Mouse (Mus musculus) limb, embryonic 10.5 days (tissue): ENCODE data around the gene Hist1h2ap. TPM values are rescaled to one million over a fixed set of nuclear protein-coding genes. Genes with fewer than 3 reads are reported as not detected.
"Not testable (repeated sequence)": the region's sequence is repeated elsewhere in the genome, so short reads cannot be mapped to it uniquely, and the experiment has no call there.

ENCODE experiments used
- DNase-seq: peaks from one replicate; pipeline ENCODE4 v3.0.0-alpha.2; 2017; ENCODE audit warnings: low spot score
- H3K27ac ChIP-seq: fragments of 300-500 bp; sonication (generic); 2 replicates; pipeline ENCODE4 v1.5.1; 2016; ENCODE audit warnings: mild to moderate bottlenecking
- H3K27me3 ChIP-seq: fragments of 300-500 bp; sonication (generic); 2 replicates; pipeline ENCODE4 v1.6.1; 2016; ENCODE audit warnings: low read depth, mild to moderate bottlenecking; ENCODE audit not compliant: poor library complexity, severe bottlenecking
- H3K36me3 ChIP-seq: fragments of 300-500 bp; sonication (generic); 2 replicates; pipeline ENCODE4 v1.6.1; 2016; ENCODE audit warnings: mild to moderate bottlenecking, moderate library complexity
- H3K4me1 ChIP-seq: fragments of 300-500 bp; sonication (generic); 2 replicates; pipeline ENCODE4 v1.6.1; 2016
- H3K4me3 ChIP-seq: fragments of 300-500 bp; sonication (generic); 2 replicates; pipeline ENCODE4 v1.5.1; 2016; ENCODE audit warnings: mild to moderate bottlenecking, moderate library complexity
- H3K9me3 ChIP-seq: fragments of 300-500 bp; sonication (generic); replicated peaks from 2 replicates; pipeline ENCODE4 v1.6.1; 2016; ENCODE audit warnings: mild to moderate bottlenecking
- WGBS: fragments of 180-500 bp; shearing (Covaris S2); methylation state at CpG from one replicate; pipeline ENCODE4 v1.1.7; 2016; 5-methylcytosine and 5-hydroxymethylcytosine counted together
- microRNA-seq: library from miRNA; unstranded; fragments of <30 nt; microRNA quantifications from one replicate; pipeline ENCODE4, GENCODE M21; 2017
- polyA plus RNA-seq: library from polyadenylated mRNA; unstranded; fragments of >200 nt; fragmentation: Nextera tagmentation; extraction: Ambion mirVana; gene quantifications from 2 replicates; pipeline ENCODE4 v1.2.1, GENCODE M21; 2016

Hist1h2ap gene
- polyA plus RNA-seq, 1 experiment from 2014 or later, result 6,450 TPM

DNA sequence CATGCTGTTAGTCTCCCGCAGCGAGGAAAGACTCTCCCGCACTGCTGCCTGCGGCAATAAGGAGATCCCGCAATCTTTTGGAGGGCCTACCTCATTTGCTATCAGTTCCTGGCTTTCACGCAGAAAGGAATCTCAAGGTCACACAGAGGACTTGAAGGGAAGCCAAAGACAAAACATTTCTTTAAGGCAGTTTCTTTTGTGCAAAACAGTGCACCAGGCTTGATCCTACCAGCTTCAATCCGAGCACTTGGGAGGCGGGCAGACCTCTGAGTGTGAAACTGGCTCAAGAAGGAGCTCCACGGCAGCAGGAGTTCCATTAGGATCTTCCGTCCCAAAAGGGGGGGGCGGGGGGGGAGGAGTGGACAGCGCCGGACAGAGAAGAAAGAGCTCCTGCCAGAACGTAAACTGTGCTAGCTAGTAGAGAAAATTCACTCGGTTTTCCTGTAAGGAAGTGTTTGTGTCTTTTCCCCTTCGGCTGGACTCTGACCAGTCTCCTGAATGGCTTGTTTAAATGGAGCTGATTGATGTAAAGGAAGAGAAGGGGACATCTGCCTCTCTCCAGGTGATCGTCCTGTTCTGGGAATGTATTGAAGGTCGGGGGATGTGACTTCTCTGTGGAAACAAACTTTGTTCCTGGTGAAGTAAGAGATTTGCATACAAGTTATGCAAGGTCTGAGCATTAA, 42.6 kb downstream of the Hist1h2ap start:
- Histone ChIP-seq H3K36me3 (no peaks in the 10 kb centered on the region), H3K9me3 (no peaks in the 10 kb centered on the region), H3K27ac (peak overlapping the region; percentile 84), H3K4me1 (peaks cover 26% of the 10 kb centered on the region), H3K27me3 (no peaks in the 10 kb centered on the region), H3K4me3 (peak overlapping the region; percentile 38)
- 9% methylated on average over 18 of the region's 18 CpGs for WGBS
- DNase-seq, result peak; percentile 46

DNA sequence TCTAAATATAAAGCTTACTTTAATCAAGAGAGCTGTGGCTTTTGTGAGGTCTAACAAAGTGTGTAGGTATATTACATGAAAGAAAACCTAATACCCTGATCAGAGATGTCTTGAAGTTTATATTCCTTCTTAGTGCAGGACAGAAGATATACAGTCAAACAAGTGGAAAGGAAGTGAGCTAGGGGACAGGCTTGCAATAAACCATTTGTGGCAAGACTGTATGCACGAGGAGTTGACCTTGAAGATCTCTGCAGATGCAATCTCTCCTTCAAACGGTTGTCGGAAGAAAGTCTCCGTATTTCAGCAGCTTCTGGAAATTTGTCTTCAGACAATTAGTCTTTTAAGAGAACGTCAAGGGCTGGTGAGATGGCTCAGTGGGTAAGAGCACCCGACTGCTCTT, 43.4 kb downstream of the Hist1h2ap start:
- Histone ChIP-seq H3K4me1 (peaks cover 26% of the 10 kb centered on the region), H3K27me3 (no peaks in the 10 kb centered on the region), H3K27ac (peak overlapping the region; percentile 93; the same call in 1 of the 2 replicates), H3K4me3 (no peak overlapping the region), H3K36me3 (no peaks in the 10 kb centered on the region), H3K9me3 (no peaks in the 10 kb centered on the region)
- peak; percentile 30 for DNase-seq
- WGBS, result 54% methylated on average over 6 of the region's 6 CpGs

DNA sequence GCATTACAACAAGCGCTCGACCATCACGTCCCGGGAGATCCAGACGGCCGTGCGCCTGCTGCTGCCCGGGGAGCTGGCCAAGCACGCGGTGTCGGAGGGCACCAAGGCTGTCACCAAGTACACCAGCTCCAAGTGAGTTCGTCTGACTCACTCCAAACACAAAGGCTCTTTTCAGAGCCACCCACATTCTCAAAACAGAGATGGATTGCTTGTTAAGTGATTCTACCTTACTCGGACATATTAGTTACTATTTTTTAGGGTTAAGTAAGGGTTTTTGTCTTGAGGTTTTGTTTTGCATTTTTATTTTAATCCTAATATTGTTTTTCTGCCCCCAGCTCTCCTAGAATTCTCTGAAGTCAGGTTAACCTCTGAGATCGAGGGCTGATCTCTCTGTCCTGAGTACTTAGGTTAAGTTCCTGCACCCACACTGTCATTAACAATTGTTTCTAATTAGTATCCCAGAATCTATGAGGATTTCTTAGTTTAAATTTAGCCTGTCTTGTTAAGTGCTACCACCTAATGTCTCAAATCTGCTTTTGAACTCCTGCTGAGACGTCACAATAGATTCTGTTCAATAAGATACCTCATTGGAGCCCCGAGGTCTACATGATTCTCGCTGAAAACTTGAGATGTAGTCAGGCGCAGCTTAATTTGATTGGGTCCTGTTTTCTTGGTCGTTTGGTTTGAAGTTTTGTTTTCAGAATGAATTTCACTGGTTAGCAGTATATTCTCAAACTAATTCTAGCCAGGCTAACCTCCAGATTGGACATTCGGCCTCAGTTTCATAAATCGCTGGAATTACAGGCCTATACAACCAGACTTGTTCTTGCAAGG, 45.3 kb downstream of the Hist1h2ap start:
- Histone ChIP-seq H3K4me3 (peak overlapping the region; percentile 49), H3K27ac (peak overlapping the region; percentile 93), H3K36me3 (no peaks in the 10 kb centered on the region), H3K4me1 (peaks cover 36% of the 10 kb centered on the region), H3K9me3 (no peaks in the 10 kb centered on the region), H3K27me3 (no peaks in the 10 kb centered on the region)
- WGBS, result 17% methylated on average over 16 of the region's 21 CpGs
- DNase-seq, result peak; percentile 34

DNA sequence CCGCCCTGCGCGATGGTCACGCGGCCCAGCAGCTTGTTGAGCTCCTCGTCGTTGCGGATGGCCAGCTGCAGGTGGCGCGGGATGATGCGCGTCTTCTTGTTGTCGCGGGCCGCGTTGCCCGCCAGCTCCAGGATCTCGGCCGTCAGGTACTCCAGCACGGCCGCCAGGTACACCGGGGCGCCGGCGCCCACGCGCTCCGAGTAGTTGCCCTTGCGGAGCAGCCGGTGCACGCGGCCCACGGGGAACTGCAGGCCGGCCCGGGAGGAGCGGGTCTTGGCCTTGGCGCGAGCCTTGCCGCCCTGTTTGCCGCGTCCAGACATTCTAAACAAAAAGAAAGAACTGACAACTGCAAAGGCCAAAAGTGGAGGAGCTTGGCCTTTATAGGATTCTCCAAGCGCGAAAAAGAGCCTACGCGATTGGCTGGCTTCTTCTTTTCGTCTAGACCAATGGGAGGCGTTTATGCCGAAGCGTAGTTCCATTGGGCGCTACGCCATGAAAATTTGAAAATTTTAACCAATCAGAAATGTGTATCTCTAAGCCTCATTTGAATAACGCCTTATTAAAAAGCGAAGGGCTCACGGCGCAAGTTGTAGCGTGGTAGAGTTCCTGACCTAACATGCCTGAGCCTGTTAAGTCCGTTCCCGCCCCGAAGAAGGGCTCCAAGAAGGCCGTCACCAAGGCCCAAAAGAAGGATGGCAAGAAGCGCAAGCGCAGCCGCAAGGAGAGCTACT, 46.2 kb downstream of the Hist1h2ap start, which contains the start of the genes Hist1h2an and Hist1h2bp:
Hist1h2an (minus strand) TSS at position 320 of the 731 bp plus-strand sequence.
Hist1h2bp (plus strand) TSS at position 563 of the 731 bp plus-strand sequence.
- peak; percentile 85 for DNase-seq
- under 1% methylated on average over 38 of the region's 63 CpGs for WGBS

DNA sequence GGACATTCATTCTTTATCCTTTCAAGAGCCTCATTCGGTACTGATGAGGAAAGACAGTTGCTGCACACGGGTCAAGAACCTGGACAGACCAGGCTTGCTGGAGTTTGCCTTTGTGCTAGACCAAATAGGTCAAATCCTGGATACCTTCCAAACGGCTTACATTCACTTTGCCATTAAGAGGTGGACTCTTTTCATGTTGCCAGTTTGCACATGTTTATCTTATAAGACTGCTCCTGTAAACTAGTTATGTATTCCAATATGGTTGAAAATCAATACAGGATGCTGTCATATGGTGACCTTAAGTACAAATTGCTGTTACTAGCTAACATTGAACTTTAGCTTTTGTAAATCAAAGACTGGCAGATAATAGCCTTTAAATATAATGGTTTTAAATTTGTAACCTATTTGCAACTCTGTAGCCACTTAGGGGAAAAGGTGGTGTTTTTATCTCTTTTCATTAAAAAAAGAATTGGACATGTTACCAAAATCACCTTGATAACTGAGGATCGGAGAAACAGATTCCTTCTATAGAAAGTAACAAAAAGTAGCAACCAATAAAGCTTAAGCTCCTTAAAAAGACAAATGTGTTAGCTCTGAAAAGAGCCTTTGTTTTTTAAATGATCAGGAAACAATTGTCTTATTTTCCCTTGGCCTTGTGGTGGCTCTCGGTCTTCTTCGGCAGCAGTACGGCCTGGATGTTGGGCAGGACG, 47.0 kb downstream of the Hist1h2ap start:
- no peaks in the 10 kb centered on the region for H3K36me3 ChIP-seq
- peak; percentile 53 for DNase-seq
- no peaks in the 10 kb centered on the region for H3K9me3 ChIP-seq
- no peaks in the 10 kb centered on the region for H3K27me3 ChIP-seq
- peaks cover 36% of the 10 kb centered on the region for H3K4me1 ChIP-seq
- H3K27ac ChIP-seq, result peak overlapping the region; percentile 93
- WGBS, result 5% methylated on average over 8 of the region's 8 CpGs
- peak overlapping the region; percentile 49 for H3K4me3 ChIP-seq

More for the DNA sequence above, 46.2 kb downstream of the Hist1h2ap start, which contains the start of the genes Hist1h2an and Hist1h2bp:
- H3K36me3 ChIP-seq, H3K9me3 ChIP-seq, H3K27me3 ChIP-seq: not testable (repeated sequence)
- Histone ChIP-seq H3K4me1 (peaks cover 36% of the 10 kb centered on the region), H3K4me3 (peak within 1 kb of the TSS; percentile 49), H3K27ac (peak within 1 kb of the TSS; percentile 93)

DNA sequence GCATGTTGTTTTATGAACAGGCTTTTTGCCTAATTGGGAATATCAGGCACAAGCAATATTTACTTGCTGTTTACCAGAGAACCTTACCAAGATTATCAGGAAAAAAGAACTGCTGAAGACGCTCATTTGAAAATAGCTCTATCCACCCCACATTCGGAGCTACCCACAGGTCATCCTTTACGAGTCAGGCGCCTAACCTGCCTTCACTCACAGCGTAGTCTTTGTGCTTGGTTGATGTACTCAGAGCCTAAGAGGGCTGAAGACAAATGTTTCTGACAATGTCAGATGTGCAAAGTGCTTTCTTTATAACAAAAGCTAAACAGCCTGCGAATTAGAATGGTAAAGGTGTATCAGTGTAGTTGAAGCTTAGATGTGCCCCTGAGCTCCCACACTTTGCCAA, 49.0 kb downstream of the Hist1h2ap start:
- DNase-seq, result peak; percentile 33
- peak overlapping the region; percentile 52 for H3K4me3 ChIP-seq
- H3K36me3 ChIP-seq, result no peaks in the 10 kb centered on the region
- H3K4me1 ChIP-seq, result peaks cover 34% of the 10 kb centered on the region
- WGBS, result 21% methylated on average over 6 of the region's 6 CpGs
- H3K27ac ChIP-seq, result peak overlapping the region; percentile 93
- H3K27me3 ChIP-seq, result no peaks in the 10 kb centered on the region
- H3K9me3 ChIP-seq, result no peaks in the 10 kb centered on the region

DNA sequence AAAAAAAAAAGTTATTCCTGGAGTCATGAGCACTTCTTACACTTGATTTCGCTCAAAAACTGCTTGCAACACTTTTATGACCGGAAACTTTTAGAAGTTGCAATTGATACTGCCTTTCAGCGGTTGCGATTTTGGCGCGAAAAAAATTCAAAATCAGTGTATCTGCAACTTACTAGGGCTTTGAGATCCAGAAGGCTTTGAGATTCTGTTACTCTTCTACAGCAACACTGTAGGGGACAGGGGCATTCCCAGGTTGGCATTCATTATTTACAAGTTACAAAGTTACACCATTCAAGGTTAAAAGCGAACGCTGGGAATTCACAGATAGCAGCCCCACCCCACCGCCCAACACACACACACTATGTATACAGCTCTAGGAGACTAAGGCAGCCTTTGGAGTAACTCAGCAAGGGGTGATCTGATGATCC, 49.6 kb downstream of the Hist1h2ap start:
- H3K36me3 ChIP-seq, result no peaks in the 10 kb centered on the region
- peak overlapping the region; percentile 52 for H3K4me3 ChIP-seq
- WGBS, result 3% methylated on average over 9 of the region's 9 CpGs
- peak; percentile 59 for DNase-seq
- H3K9me3 ChIP-seq, result no peaks in the 10 kb centered on the region
- peaks cover 31% of the 10 kb centered on the region for H3K4me1 ChIP-seq
- peak overlapping the region; percentile 93 for H3K27ac ChIP-seq
- H3K27me3 ChIP-seq, result no peaks in the 10 kb centered on the region

DNA sequence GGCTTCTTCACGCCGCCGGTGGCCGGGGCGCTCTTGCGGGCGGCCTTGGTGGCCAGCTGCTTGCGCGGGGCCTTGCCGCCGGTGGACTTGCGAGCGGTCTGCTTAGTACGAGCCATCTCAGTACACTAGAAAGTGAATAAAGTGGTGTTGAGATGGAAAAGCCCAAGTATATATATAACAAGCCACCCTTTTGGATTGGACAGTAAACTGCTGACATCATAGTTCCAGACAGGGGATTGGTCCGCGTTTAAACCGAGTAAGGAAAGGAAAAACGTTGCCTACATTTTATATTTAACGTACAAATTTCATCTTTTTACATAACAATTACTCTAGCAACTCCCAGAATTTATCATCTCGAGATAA, 50.1 kb downstream of the Hist1h2ap start, which contains the start of gene Hist1h3i:
Hist1h3i (minus strand) TSS at position 116 of the 363 bp plus-strand sequence.
- under 1% methylated on average over 16 of the region's 20 CpGs for WGBS
- peak; percentile 38 for DNase-seq

More for the DNA sequence above, 50.1 kb downstream of the Hist1h2ap start, which contains the start of gene Hist1h3i:
- peak within 1 kb of the TSS; percentile 52 for H3K4me3 ChIP-seq
- H3K27me3 ChIP-seq, result no peaks in the 10 kb centered on the region
- H3K4me1 ChIP-seq, result peaks cover 29% of the 10 kb centered on the region
- H3K36me3 ChIP-seq, result no peaks in the 10 kb centered on the region
- H3K9me3 ChIP-seq, result no peaks in the 10 kb centered on the region
- H3K27ac ChIP-seq, result peak within 1 kb of the TSS; percentile 93

Small RNA genes within 50 kb of the gene (microRNA-seq; reads per million reads assigned to microRNA genes)
- gene Gm19658 (not detected), gene Gm44346 (not detected), gene Gm44466 (not detected)

Other genes starting within 250 kb of the Hist1h2ap start
- gene Olfr1362, start 219.5 kb downstream of the Hist1h2ap start, polyA plus RNA-seq, result not detected in 2 replicates
- gene Olfr11, start 191.0 kb downstream of the Hist1h2ap start, polyA plus RNA-seq, result not detected in 2 replicates
- not detected in 2 replicates for gene Olfr1361, start 170.1 kb downstream of the Hist1h2ap start, polyA plus RNA-seq
- gene Olfr1360, start 156.1 kb downstream of the Hist1h2ap start, polyA plus RNA-seq, result not detected in 2 replicates
- not detected in 2 replicates for gene Olfr1359, start 135.4 kb downstream of the Hist1h2ap start, polyA plus RNA-seq
- 1.7 and 2.0 TPM in 2 replicates for gene Hist1h2bl, start 117.4 kb downstream of the Hist1h2ap start, polyA plus RNA-seq
- gene Hist1h2ai, start 117.1 kb downstream of the Hist1h2ap start, polyA plus RNA-seq, result 19.5 and 28.4 TPM in 2 replicates
- 8.0 and 10.2 TPM in 2 replicates for gene Hist1h3h, start 115.8 kb downstream of the Hist1h2ap start, polyA plus RNA-seq
- gene Hist1h2bm, start 111.5 kb downstream of the Hist1h2ap start, polyA plus RNA-seq, result 6.8 and 7.9 TPM in 2 replicates
- 0.92 and 1.6 TPM in 2 replicates for gene Hist1h4j, start 98.4 kb downstream of the Hist1h2ap start, polyA plus RNA-seq
- 4.9 TPM in 1 of 2 replicates, not detected in the other for gene Hist1h4k, start 83.0 kb downstream of the Hist1h2ap start, polyA plus RNA-seq
- gene Hist1h2ak, start 79.7 kb downstream of the Hist1h2ap start, polyA plus RNA-seq, result 14.3 and 19.6 TPM in 2 replicates
- gene Hist1h2bn, start 79.4 kb downstream of the Hist1h2ap start, polyA plus RNA-seq, result 1.4 and 3.8 TPM in 2 replicates
- 33.1 and 40.9 TPM in 2 replicates for gene Hist1h1b, start 52.9 kb downstream of the Hist1h2ap start, polyA plus RNA-seq
- gene Hist1h3i, start 50.1 kb downstream of the Hist1h2ap start, polyA plus RNA-seq, result 131 and 133 TPM in 2 replicates
- gene Hist1h2an, start 46.3 kb downstream of the Hist1h2ap start, polyA plus RNA-seq, result 5.4 and 9.9 TPM in 2 replicates
- gene Hist1h2bp, start 46.0 kb downstream of the Hist1h2ap start, polyA plus RNA-seq, result 3.4 and 5.5 TPM in 2 replicates
- gene Hist1h2bq, start 23.3 kb downstream of the Hist1h2ap start, polyA plus RNA-seq, result 17.9 and 22.1 TPM in 2 replicates
- gene Hist1h2ao, start 23.0 kb downstream of the Hist1h2ap start, polyA plus RNA-seq, result 2.0 and 2.1 TPM in 2 replicates
- gene Hist1h4m, start 21.8 kb downstream of the Hist1h2ap start, polyA plus RNA-seq, result not detected in 2 replicates
- 10.5 and 11.5 TPM in 2 replicates for gene Hist1h4n, start 1.3 kb downstream of the Hist1h2ap start, polyA plus RNA-seq
- gene Hist1h2br, start 236 bp upstream of the Hist1h2ap start, polyA plus RNA-seq, result 19.4 and 23.0 TPM in 2 replicates
- 22.4 and 27.0 TPM in 2 replicates for gene Zfp184, start 111.6 kb upstream of the Hist1h2ap start, polyA plus RNA-seq
- 0.14 and 0.28 TPM in 2 replicates for gene Pom121l2, start 147.7 kb upstream of the Hist1h2ap start, polyA plus RNA-seq
- gene Prss16, start 176.2 kb upstream of the Hist1h2ap start, polyA plus RNA-seq, result 0.20 TPM in 1 of 2 replicates, not detected in the other
- 7.3 and 8.5 TPM in 2 replicates for gene Hist1h2ah, start 202.1 kb upstream of the Hist1h2ap start, polyA plus RNA-seq
- gene Hist1h2bk, start 202.4 kb upstream of the Hist1h2ap start, polyA plus RNA-seq, result 10.3 and 11.8 TPM in 2 replicates
- gene Hist1h4i, start 207.9 kb upstream of the Hist1h2ap start, polyA plus RNA-seq, result 27.4 and 36.3 TPM in 2 replicates
- gene Hist1h2ag, start 209.4 kb upstream of the Hist1h2ap start, polyA plus RNA-seq, result 59.9 and 81.0 TPM in 2 replicates
- 14.5 and 20.7 TPM in 2 replicates for gene Hist1h2bj, start 209.7 kb upstream of the Hist1h2ap start, polyA plus RNA-seq